Mouse (Mus musculus) hindbrain, embryonic 16.5 days (tissue): ENCODE measurements around the gene Slc25a1. TPM values are rescaled to one million over a fixed set of nuclear protein-coding genes. Genes with fewer than 3 reads are reported as not detected.
A peak's percentile ranks its signal among the peaks of the same experiment; 100 is the strongest.

ENCODE experiments used
- ATAC-seq: fragments of 200-750 bp; cut with Nextera tagmentation; 2 replicates; pipeline ENCODE4 v1.8.0; 2017; ENCODE audit warnings: moderate TSS enrichment, moderate library complexity
- H3K27ac ChIP-seq: fragments of 300-500 bp; sonication (generic); 2 replicates; pipeline ENCODE4 v1.5.1; 2014; ENCODE audit warnings: low read depth, mild to moderate bottlenecking, control low read depth, low read length, moderate library complexity
- H3K27me3 ChIP-seq: fragments of 300-500 bp; sonication (generic); replicated peaks from 2 replicates; pipeline ENCODE4 v1.6.1; 2014; ENCODE audit warnings: low read length; ENCODE audit not compliant: control insufficient read depth, insufficient read depth
- H3K36me3 ChIP-seq: fragments of 300-500 bp; sonication (generic); 2 replicates; pipeline ENCODE4 v1.6.1; 2014; ENCODE audit warnings: mild to moderate bottlenecking, low read length, moderate library complexity, mixed read lengths; ENCODE audit not compliant: control insufficient read depth, insufficient read depth
- H3K4me1 ChIP-seq: fragments of 300-500 bp; sonication (generic); 2 replicates; pipeline ENCODE4 v1.6.1; 2014; ENCODE audit warnings: low read depth, low read length; ENCODE audit not compliant: control insufficient read depth, insufficient read depth
- H3K4me2 ChIP-seq: fragments of 300-500 bp; sonication (generic); 2 replicates; pipeline ENCODE4 v1.6.1; 2014; ENCODE audit warnings: mild to moderate bottlenecking, low read length, control low read depth, moderate library complexity
- H3K4me3 ChIP-seq: fragments of 300-500 bp; sonication (generic); 2 replicates; pipeline ENCODE4 v1.5.1; 2014; ENCODE audit warnings: mild to moderate bottlenecking, low read length, control low read depth, moderate library complexity
- H3K9ac ChIP-seq: fragments of 300-500 bp; sonication (generic); 2 replicates; pipeline ENCODE4 v1.6.1; 2014; ENCODE audit warnings: low read depth, mild to moderate bottlenecking, control low read depth, low read length, moderate library complexity
- H3K9me3 ChIP-seq: fragments of 300-500 bp; sonication (generic); 2 replicates; pipeline ENCODE4 v1.6.1; 2014; ENCODE audit warnings: mild to moderate bottlenecking, low read length, moderate library complexity; ENCODE audit not compliant: control insufficient read depth
- WGBS: fragments of 180-500 bp; shearing (Covaris S2); extraction: QIAGEN DNeasy Blood & Tissue Kit; methylation state at CpG from one replicate; pipeline ENCODE4 v1.1.7; 2014; 5-methylcytosine and 5-hydroxymethylcytosine counted together
- polyA plus RNA-seq: library from polyadenylated mRNA; unstranded; fragments of >200 nt; fragmentation: Nextera tagmentation; extraction: Ambion mirVana; gene quantifications from 2 replicates; pipeline ENCODE4 v1.2.1, GENCODE M21; 2015

Gene Slc25a1
- polyA plus RNA-seq, 1 experiment from 2014 or later, result 210 TPM

- Histone ChIP-seq H3K9me3 (no peaks in the 10 kb centered on the region), H3K36me3 (peaks cover 21% of the 10 kb centered on the region), H3K27ac (no peak overlapping the region), H3K4me1 (peaks cover 4% of the 10 kb centered on the region; the same call in 1 of the 2 replicates), H3K9ac (no peak overlapping the region), H3K4me2 (no peak overlapping the region), H3K4me3 (no peak overlapping the region), H3K27me3 (no peaks in the 10 kb centered on the region)
- ATAC-seq, result no peak
Observed at GRCm38 (mm10) chr16:17896091-17896490, 31.9 kb downstream of the Slc25a1 start.

GRCm38 (mm10) chr16:17893923-17894322, 34.1 kb downstream of the Slc25a1 start, which contains the start of gene Tssk1:
Tssk1 (plus strand) TSS chr16:17894223.
- H3K9ac ChIP-seq, result no peak within 1 kb of the TSS
- no peak within 1 kb of the TSS for H3K4me3 ChIP-seq
- no peak within 1 kb of the TSS for H3K27ac ChIP-seq
- no peaks in the 10 kb centered on the region for H3K9me3 ChIP-seq
- ATAC-seq, result no peak
- no peak within 1 kb of the TSS for H3K4me2 ChIP-seq
- no peaks in the 10 kb centered on the region for H3K27me3 ChIP-seq
- H3K4me1 ChIP-seq, result peaks cover 16% of the 10 kb centered on the region
- peaks cover 7% of the 10 kb centered on the region; the same call in 1 of the 2 replicates for H3K36me3 ChIP-seq
- WGBS, result 85% methylated on average over 2 of the region's 2 CpGs

- no peak for ATAC-seq
- Histone ChIP-seq H3K4me1 (peaks cover 16% of the 10 kb centered on the region), H3K27ac (no peak overlapping the region), H3K9ac (no peak overlapping the region), H3K9me3 (no peaks in the 10 kb centered on the region), H3K4me2 (no peak overlapping the region), H3K36me3 (no peaks in the 10 kb centered on the region), H3K27me3 (no peaks in the 10 kb centered on the region), H3K4me3 (no peak overlapping the region)
- 45% methylated on average over 3 of the region's 3 CpGs for WGBS
Observed at GRCm38 (mm10) chr16:17892606-17893005, 35.4 kb downstream of the Slc25a1 start.

DNA sequence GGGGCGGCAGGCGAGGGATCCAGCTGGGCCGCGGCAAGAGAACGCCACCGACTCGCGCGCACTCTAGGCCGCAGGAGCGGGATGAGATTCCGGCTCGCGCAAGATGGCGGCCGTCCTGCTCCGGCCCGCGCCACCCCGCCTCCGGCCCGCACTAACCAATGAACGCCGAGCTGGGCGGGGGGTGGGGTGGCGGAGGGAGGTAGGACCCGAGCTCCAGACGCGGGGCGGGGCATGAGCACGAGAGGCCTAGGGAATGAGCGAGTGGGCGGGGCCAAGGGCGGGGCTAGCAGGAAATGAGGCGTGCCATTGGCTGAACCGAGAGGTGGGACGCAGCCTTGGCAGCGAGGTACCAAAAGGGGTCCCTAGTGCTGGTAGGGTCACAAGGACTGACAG, 36.5 kb downstream of the Slc25a1 start, which contains the start of gene Gm20518:
Gene Gm20518 (minus strand): TSS at position 105 of the 393 bp plus-strand sequence.
- H3K27me3 ChIP-seq, result no peaks in the 10 kb centered on the region
- no peaks in the 10 kb centered on the region for H3K36me3 ChIP-seq
- peak within 1 kb of the TSS; percentile 97 for H3K27ac ChIP-seq
- under 1% methylated on average over 38 of the region's 38 CpGs for WGBS
- ATAC-seq, result peak; percentile 97
- peak within 1 kb of the TSS; percentile 99 for H3K9ac ChIP-seq
- peaks cover 21% of the 10 kb centered on the region for H3K4me1 ChIP-seq
- H3K4me3 ChIP-seq, result peak within 1 kb of the TSS; percentile 98
- H3K4me2 ChIP-seq, result peak within 1 kb of the TSS; percentile 93
- H3K9me3 ChIP-seq, result no peaks in the 10 kb centered on the region

DNA sequence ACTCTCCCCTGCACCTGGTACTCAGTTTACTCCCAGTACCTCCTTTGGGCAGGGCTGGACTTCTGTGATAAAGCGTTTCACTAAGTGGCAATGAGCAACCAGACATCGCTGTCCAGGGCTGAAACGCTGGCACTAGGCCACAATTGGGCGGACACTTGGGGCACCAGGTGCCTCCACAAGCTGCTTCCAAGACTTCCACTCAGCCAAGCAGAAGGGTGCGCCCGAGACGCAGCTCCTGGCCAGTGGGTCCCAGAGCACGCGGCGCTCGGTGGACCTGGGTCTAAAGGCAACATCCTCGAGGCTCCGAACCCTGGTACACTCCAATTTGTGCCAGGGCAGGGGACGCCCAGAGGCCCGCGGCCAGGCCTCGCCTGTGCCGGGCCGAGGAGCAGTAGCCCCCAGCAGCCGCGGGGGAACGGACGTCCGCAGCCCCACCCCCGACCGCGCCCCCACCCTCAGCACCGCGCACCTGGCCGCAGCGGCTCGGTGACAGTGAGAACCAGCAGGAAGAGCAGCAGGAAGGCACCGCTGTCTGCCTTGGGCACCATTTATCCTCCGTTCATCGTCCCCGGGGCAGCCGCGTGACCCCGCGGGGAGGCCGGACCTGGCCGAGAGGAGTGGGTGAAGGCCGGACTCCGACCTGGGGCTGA, 37.0 kb downstream of the Slc25a1 start:
- under 1% methylated on average over 37 of the region's 44 CpGs for WGBS
- Histone ChIP-seq H3K9me3 (no peaks in the 10 kb centered on the region), H3K9ac (peak overlapping the region; percentile 99), H3K4me1 (peaks cover 23% of the 10 kb centered on the region), H3K4me2 (peak overlapping the region; percentile 93), H3K27ac (peak overlapping the region; percentile 97), H3K27me3 (no peaks in the 10 kb centered on the region), H3K4me3 (peak overlapping the region; percentile 98), H3K36me3 (no peaks in the 10 kb centered on the region)
- peak; percentile 75 for ATAC-seq

DNA sequence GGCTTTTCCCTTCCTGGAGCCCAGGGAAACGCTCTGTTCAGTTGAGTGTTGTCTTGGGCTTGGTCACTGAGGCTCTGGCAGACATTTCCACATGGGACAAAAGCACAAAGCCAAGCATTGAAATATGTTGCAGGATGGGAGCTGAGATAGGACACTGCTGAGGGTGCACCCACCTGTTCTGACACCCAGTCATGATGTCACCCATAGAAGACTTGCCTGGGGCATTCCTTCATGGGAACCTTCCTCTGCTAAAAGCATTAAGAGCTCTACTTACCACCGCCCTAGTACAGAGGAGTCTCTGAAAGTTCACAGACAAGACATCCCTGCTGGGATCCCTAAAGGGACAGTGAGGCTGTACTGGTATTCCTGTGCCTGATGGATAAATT, 37.7 kb downstream of the Slc25a1 start:
- 37% methylated on average over 2 of the region's 2 CpGs for WGBS
- ATAC-seq, result no peak
- Histone ChIP-seq H3K27me3 (no peaks in the 10 kb centered on the region), H3K27ac (no peak overlapping the region), H3K9ac (peak overlapping the region; percentile 99), H3K4me1 (peaks cover 24% of the 10 kb centered on the region), H3K4me2 (peak overlapping the region; percentile 93), H3K9me3 (no peaks in the 10 kb centered on the region), H3K36me3 (no peaks in the 10 kb centered on the region), H3K4me3 (peak overlapping the region; percentile 98)

GRCm38 (mm10) chr16:17889689-17890341, 38.2 kb downstream of the Slc25a1 start:
- Histone ChIP-seq H3K4me1 (peaks cover 24% of the 10 kb centered on the region), H3K4me2 (peak overlapping the region; percentile 93), H3K9ac (peak overlapping the region; percentile 99), H3K36me3 (no peaks in the 10 kb centered on the region), H3K27ac (no peak overlapping the region), H3K27me3 (no peaks in the 10 kb centered on the region), H3K4me3 (peak overlapping the region; percentile 98), H3K9me3 (no peaks in the 10 kb centered on the region)
- 77% methylated on average over 6 of the region's 6 CpGs for WGBS
- no peak for ATAC-seq

DNA sequence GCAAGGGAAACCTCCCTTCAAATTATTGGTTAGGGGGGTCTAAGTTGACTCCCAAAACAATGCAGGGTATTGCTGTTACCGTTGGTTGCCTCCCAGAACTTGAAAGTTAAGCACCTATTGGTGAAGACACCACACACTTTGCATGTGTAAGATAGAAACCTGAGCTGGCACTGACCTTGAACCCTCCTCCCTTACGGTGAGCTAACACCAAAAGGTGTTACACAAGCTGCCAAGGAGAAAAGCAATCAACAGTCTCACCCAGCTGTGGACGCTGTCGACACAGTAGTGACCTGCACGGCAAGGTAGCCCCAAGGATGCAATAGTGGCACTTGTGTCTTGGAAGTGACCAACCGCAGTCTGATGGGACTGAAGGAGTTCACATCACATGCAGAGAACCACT, 43.9 kb downstream of the Slc25a1 start:
- WGBS, result 90% methylated on average over 6 of the region's 6 CpGs
- H3K9ac ChIP-seq, result no peak overlapping the region
- ATAC-seq, result no peak
- peaks cover 7% of the 10 kb centered on the region for H3K4me1 ChIP-seq
- no peak overlapping the region for H3K27ac ChIP-seq
- H3K27me3 ChIP-seq, result no peaks in the 10 kb centered on the region
- no peak overlapping the region for H3K4me2 ChIP-seq
- no peak overlapping the region for H3K4me3 ChIP-seq
- H3K36me3 ChIP-seq, result no peaks in the 10 kb centered on the region
- H3K9me3 ChIP-seq, result no peaks in the 10 kb centered on the region

DNA sequence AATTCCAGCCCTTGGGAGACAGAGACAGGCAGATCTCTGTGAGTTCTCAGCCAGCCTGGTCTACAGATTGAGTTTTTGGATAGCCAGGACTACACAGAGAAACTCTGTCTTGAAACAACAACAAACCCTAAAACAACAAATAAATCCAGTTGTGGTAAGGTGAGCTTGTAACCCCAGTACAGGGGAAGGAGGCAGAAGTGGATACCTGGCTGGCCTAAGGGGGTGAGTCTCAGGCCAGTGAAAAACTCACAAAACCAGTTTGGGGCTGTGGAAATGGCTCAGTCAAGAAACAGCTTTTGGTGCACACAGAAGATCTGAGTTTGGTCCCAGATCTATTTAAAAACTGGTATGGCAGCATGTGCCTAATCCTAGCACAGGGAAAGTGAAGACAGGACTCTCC, 45.8 kb downstream of the Slc25a1 start:
- no peak for ATAC-seq
- H3K27ac ChIP-seq, result no peak overlapping the region
- no peaks in the 10 kb centered on the region for H3K27me3 ChIP-seq
- no peak overlapping the region for H3K4me3 ChIP-seq
- no peak overlapping the region for H3K4me2 ChIP-seq
- peaks cover 7% of the 10 kb centered on the region for H3K4me1 ChIP-seq
- H3K9me3 ChIP-seq, result no peaks in the 10 kb centered on the region
- H3K9ac ChIP-seq, result no peak overlapping the region
- H3K36me3 ChIP-seq, result 0 out of 2 replicates have a peak, but pooled peaks cover under 1% of the 10 kb centered on the region
